ENCODE assay signal across 8 mouse cellular contexts in genomic region chr6:128295876-128296749, GRCm38 (mm10). TPM values are rescaled to one million over a fixed set of nuclear protein-coding genes. Genes with fewer than 3 reads are reported as not detected.
DNase-seq lines count a peak whose midpoint lies in the region; ATAC-seq and TF ChIP-seq lines count a peak whose summit lies in the region.

No protein-coding gene starts in this region.

- peaks cover 15% of the 10 kb centered on the region; the same call in 1 of the 2 replicates for H3K27me3 ChIP-seq in intestine, postnatal 0 days (replicated peaks; ENCODE audit: control insufficient read depth, insufficient read depth, low read length)
- H3K27me3 ChIP-seq in liver, postnatal 0 days (ENCODE audit: insufficient read depth, low read length): peaks cover 34% of the 10 kb centered on the region

- TF ChIP-seq EP300 in liver, postnatal 0 days (IDR thresholded peaks at IDR 0.05; ENCODE audit: low read depth): no peak

- 0 out of 2 replicates have a peak overlapping the region, but pooled peaks have one; percentile 6 for H3K4me2 ChIP-seq in intestine, postnatal 0 days (replicated peaks; ENCODE audit: low read depth)
- H3K4me2 ChIP-seq in liver, postnatal 0 days (ENCODE audit: low read depth, low read length): no peak overlapping the region

- no peak overlapping the region for H3K4me3 ChIP-seq in intestine, postnatal 0 days (ENCODE audit: low read depth, low read length)
- H3K4me3 ChIP-seq in liver, postnatal 0 days (ENCODE audit: low read depth, low read length): no peak overlapping the region

- peak; percentile 32 for ATAC-seq in cerebellum, adult (ENCODE audit: insufficient number of reproducible peaks, low FRiP score, low TSS enrichment)
- no peak for ATAC-seq in intestine, postnatal 0 days
- peak; percentile 42 for ATAC-seq in liver, postnatal 0 days
- no peak for ATAC-seq in CD4-positive, CD25-positive, alpha-beta regulatory T cell, adult 4 months

- H3K36me3 ChIP-seq in intestine, postnatal 0 days (ENCODE audit: control insufficient read depth, insufficient read depth): no peaks in the 10 kb centered on the region
- no peaks in the 10 kb centered on the region for H3K36me3 ChIP-seq in liver, postnatal 0 days (replicated peaks; ENCODE audit: insufficient read depth, low read length)

- peaks cover 9% of the 10 kb centered on the region; the same call in 1 of the 2 replicates for H3K4me1 ChIP-seq in intestine, postnatal 0 days (replicated peaks; ENCODE audit: control insufficient read depth, insufficient read depth, low read length)
- peaks cover under 1% of the 10 kb centered on the region; the same call in 1 of the 2 replicates for H3K4me1 ChIP-seq in liver, postnatal 0 days (ENCODE audit: insufficient read depth)

- TF ChIP-seq CTCF in intestine, postnatal 0 days (IDR thresholded peaks at IDR 0.05; ENCODE audit: low read depth): no peak
- TF ChIP-seq CTCF in liver, postnatal 0 days (IDR thresholded peaks at IDR 0.05; ENCODE audit: low read depth): no peak

- H3K9ac ChIP-seq in intestine, postnatal 0 days (ENCODE audit: low read depth, low read length): no peak overlapping the region
- no peak overlapping the region for H3K9ac ChIP-seq in liver, postnatal 0 days (replicated peaks)

- no peak overlapping the region for H3K27ac ChIP-seq in intestine, postnatal 0 days (ENCODE audit: low read depth, low read length)
- no peak overlapping the region; the same call in 1 of the 2 replicates for H3K27ac ChIP-seq in liver, postnatal 0 days (ENCODE audit: low read depth)

- H3K9me3 ChIP-seq in intestine, postnatal 0 days (ENCODE audit: control insufficient read depth): no peaks in the 10 kb centered on the region
- H3K9me3 ChIP-seq in liver, postnatal 0 days (ENCODE audit: low read length): no peaks in the 10 kb centered on the region

- DNase-seq in adrenal gland, adult (ENCODE audit: inconsistent age in 2 of 2, low spot score in 1 of 2): peak; percentile 54 to 83
- DNase-seq in adrenal gland, postnatal 4 days (ENCODE audit: low spot score in 2 of 2): no peak
- DNase-seq in gonadal fat pad, adult 2 months (ENCODE audit: low read depth): peak; percentile 99
- DNase-seq in liver, postnatal 0 days: peak; percentile 35
- DNase-seq in left cerebral cortex, adult 8-10 months (ENCODE audit: low spot score in 2 of 2): no peak

- WGBS in intestine, postnatal 0 days: 25% methylated on average over 6 of the region's 6 CpGs
- 35% methylated on average over 6 of the region's 6 CpGs for WGBS in liver, postnatal 0 days (ENCODE audit: insufficient replicate concordance)

RNA-seq across cellular contexts. Expression of gene Tead4, which starts 4.5 kb away (rescaled TPM):
- total RNA-seq in adrenal gland, postnatal 4 days (2021): 1 to 10 TPM; 3.3 to 4.1 TPM
- 1.8 and 2.0 TPM in 2 replicates for polyA plus RNA-seq in gonadal fat pad, adult 2 months (2012; rRNA removed)
- polyA plus RNA-seq in intestine, postnatal 0 days (2015; fragmentation: Nextera tagmentation; extraction: Ambion mirVana): 1.4 and 1.5 TPM in 2 replicates
- 0.28 and 0.34 TPM in 2 replicates for polyA plus RNA-seq in liver, postnatal 0 days (2015; fragmentation: Nextera tagmentation; extraction: Ambion mirVana)
- polyA plus RNA-seq in CD4-positive, CD25-positive, alpha-beta regulatory T cell, adult 4 months (2017; shearing (Covaris generic)): not detected
- total RNA-seq in left cerebral cortex, adult 8-10 months (2022): 1 to 10 TPM in 2 of 4 experiments, under 1 TPM in 2; 0.57 to 1.7 (median 0.92) TPM

RNA-seq across cellular contexts. Expression of gene Tulp3, which starts 59.5 kb away (rescaled TPM):
- 10 to 100 TPM; 39.8 to 41.9 TPM for total RNA-seq in adrenal gland, postnatal 4 days (2021)
- polyA plus RNA-seq in gonadal fat pad, adult 2 months (2012; rRNA removed): 15.5 and 18.7 TPM in 2 replicates
- polyA plus RNA-seq in intestine, postnatal 0 days (2015; fragmentation: Nextera tagmentation; extraction: Ambion mirVana): 3.0 and 4.4 TPM in 2 replicates
- 0.81 and 1.2 TPM in 2 replicates for polyA plus RNA-seq in liver, postnatal 0 days (2015; fragmentation: Nextera tagmentation; extraction: Ambion mirVana)
- polyA plus RNA-seq in CD4-positive, CD25-positive, alpha-beta regulatory T cell, adult 4 months (2017; shearing (Covaris generic)): 1 to 10 TPM; 2.0 to 2.4 TPM
- total RNA-seq in left cerebral cortex, adult 8-10 months (2022): 10 to 100 TPM; 16.6 to 22.1 (median 20.2) TPM

Comparison
In these comparisons a context has a peak if more than half of its experiments do, and no peak if none do; other contexts are left out.
1. DNase-seq: peak in adrenal gland, adult (2 of 2), gonadal fat pad, adult 2 months (single experiment) and liver, postnatal 0 days (single experiment); none in adrenal gland, postnatal 4 days (0 of 2) and left cerebral cortex, adult 8-10 months (0 of 2).
2. ATAC-seq: peak in cerebellum, adult (single experiment) and liver, postnatal 0 days (single experiment); none in intestine, postnatal 0 days (single experiment) and CD4-positive, CD25-positive, alpha-beta regulatory T cell, adult 4 months (single experiment).